Mouse (Mus musculus) CD4-positive, CD25-positive, alpha-beta regulatory T cell, adult 4 months (primary cell): ENCODE results near the gene Pidd1. TPM values are rescaled to one million over a fixed set of nuclear protein-coding genes. Genes with fewer than 3 reads are reported as not detected.
A peak's percentile ranks its signal among the peaks of the same experiment; 100 is the strongest.
"Not testable (repeated sequence)": the region's sequence is repeated elsewhere in the genome, so short reads cannot be mapped to it uniquely, and the experiment has no call there.

ENCODE experiments used
- ATAC-seq: one replicate; pipeline ENCODE4 v1.8.0; 2017
- polyA plus RNA-seq, 2 experiments: library from polyadenylated mRNA; unstranded; fragments of 100-300 nt; shearing (Covaris generic); gene quantifications; one replicate each; pipeline ENCODE4 v1.2.1; 2017

The Pidd1 gene
- polyA plus RNA-seq, 2 experiments from 2014 or later, result 7.1 to 22.1 TPM

- peak; percentile 90 for ATAC-seq
These were observed 29.8 kb downstream of the Pidd1 start, which contains the start of gene Gatd1 for GRCm38 (mm10) chr7:141413809-141414584. Gatd1 (minus strand) TSS chr7:141414136.

- no peak for ATAC-seq
These were observed 30.5 kb downstream of the Pidd1 start for GRCm38 (mm10) chr7:141413331-141413730.

GRCm38 (mm10) chr7:141411667-141412066, 32.2 kb downstream of the Pidd1 start:
- ATAC-seq, result no peak

DNA sequence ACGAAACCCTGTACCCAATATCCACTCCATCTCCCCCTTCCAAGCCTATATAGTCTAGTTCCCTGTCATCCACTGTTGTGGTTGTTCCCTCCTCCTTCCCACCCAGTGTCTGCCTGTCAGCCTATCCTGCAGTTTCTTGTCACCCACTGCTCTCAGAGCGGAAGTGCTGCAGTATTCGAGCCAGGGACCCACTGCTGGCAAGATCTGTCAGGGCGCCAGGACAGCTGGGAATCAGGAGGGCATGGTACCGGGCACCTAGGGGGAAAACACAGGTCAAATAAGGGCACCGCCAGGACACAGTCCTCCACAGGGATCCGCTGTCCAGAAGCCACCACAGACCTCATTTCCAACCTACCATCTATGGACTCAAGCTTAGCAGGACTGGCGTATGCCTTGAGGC, 33.2 kb downstream of the Pidd1 start:
- ATAC-seq, result no peak

DNA sequence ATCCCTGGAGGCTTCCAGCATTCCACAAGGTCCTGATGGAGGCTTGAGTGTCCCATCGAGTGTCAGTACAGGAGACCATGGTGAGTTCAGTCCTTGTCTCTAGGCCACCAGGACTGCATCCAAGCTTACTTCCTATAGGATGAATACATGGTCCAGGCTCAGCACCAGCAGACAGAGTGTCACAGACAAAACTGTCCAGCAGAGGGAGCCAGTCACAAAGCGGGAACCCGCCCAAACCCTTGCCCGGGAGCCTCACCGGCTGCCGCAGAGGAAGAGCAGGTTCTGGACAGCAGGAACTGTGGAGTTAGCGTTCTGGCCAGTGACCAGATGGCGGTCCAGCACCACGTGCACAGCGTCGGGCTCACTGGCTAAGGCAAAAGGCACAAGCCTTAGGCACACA, 35.0 kb downstream of the Pidd1 start:
- peak; percentile 86 for ATAC-seq

DNA sequence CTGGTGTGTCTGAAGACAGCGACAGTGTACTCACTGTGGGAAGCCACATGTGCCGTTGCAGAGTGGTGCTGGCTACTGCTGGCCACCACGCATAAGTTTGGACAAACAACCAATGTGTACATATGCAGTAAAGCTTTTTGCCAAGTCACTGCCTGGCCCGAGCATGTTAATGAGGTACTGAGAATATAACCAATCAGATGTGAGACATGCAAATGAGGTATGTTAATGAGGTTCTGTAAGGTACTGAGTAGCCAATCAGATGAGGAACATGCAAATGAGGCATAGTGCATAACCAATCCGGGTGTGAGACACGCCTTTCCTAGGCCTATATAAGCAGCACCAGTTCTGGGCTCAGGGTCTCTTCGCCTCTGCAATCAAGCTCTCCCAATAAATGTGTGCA, 36.2 kb downstream of the Pidd1 start:
- ATAC-seq, result not testable (repeated sequence)

DNA sequence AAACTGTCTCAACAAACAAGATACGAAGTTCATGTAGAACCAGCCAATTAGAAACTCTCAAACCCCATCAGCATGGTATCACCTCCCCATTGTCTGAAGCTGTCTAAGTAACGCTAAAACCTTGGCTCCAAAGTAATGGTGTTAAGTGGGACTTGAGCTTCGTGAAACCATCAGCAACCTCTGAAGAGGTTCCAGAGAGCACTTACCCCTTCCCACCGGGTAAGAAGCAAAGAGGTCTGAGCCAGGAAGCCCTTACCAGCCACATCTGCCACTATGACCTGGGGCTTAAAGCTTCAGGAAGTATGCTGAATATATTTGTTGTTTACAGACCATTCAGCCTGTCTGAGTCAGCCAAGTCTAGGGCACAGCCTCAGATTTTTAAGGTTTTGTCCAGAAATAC, 38.4 kb downstream of the Pidd1 start:
- ATAC-seq, result no peak

DNA sequence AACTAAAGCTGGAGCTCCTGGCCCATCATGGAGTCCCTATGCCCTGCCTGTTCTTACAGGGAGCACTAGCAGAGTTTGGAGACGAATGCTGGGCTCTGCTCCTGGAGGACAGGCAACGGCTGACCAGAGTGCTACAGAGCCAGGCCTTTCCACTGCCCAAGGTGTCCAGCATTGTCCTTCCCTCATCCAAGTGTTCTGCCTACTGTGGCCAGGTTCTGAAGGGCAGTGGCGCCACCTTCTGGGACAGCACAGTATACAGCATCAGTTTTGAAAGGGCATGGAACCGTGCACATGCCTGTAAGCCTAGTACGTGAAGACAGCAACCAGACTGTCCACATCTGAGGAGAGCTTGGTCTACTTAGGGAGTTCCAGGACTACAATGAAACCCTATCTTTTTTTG, 40.5 kb downstream of the Pidd1 start:
- ATAC-seq, result peak; percentile 62

- ATAC-seq, result no peak
These were observed 48.5 kb downstream of the Pidd1 start for GRCm38 (mm10) chr7:141395348-141395747.

GRCm38 (mm10) chr7:141394771-141395170, 49.1 kb downstream of the Pidd1 start:
- no peak for ATAC-seq

DNA sequence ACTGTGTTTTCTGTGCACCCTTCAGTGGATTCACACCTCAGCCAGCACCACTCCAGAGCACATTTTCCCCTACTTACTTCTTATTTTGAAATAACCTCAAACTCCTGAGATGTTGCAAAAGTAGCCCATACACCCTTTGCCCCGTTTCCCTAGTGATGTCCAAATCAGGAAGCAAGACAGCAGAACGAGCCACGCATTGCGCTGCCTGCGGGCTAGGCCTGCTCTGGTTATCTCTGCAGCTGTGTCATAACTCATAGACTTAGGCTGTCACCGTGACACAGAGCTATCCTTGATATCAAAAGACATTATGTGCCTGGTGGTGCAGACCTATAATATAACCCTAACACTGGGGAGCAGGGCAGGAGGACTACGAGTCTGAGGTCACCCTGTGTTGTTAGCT, 49.7 kb downstream of the Pidd1 start:
- ATAC-seq, result no peak

DNA sequence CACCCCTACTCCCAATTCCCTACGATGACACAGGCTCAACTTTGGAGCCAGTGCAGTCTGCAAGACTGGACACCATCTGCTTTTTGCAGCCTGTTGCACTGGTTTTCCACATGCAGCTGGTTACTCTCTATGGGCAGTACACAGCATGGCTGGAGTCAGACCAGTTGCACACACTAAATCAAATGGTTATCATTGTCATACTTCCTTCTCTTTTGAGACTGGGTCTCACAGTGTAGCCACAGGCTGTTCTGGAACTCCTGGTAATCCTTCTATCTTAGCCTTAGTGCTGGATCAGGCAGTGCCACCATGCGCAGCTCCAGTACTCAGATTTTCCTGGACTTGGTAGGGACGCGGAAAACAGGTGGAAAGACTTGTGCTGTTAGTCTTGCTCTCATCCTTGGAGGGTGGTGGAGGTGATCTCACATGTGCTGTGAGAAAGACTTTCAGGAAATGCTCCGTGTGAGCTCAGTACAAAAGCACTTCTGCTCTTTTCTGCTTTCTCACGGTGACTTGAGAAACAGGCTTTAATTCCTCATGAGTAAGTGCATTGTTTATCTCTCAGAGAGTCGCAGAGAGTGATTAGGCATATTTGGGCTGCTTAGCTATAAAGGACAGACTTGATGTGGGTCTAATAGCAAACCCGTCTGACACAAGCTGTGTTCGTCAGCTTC, 51.1 kb downstream of the Pidd1 start:
- ATAC-seq, result no peak

GRCm38 (mm10) chr7:141391625-141392551, 51.9 kb downstream of the Pidd1 start, which contains the start of gene Taldo1:
Taldo1 (plus strand) TSS chr7:141392199.
- ATAC-seq, result peak; percentile 98

DNA sequence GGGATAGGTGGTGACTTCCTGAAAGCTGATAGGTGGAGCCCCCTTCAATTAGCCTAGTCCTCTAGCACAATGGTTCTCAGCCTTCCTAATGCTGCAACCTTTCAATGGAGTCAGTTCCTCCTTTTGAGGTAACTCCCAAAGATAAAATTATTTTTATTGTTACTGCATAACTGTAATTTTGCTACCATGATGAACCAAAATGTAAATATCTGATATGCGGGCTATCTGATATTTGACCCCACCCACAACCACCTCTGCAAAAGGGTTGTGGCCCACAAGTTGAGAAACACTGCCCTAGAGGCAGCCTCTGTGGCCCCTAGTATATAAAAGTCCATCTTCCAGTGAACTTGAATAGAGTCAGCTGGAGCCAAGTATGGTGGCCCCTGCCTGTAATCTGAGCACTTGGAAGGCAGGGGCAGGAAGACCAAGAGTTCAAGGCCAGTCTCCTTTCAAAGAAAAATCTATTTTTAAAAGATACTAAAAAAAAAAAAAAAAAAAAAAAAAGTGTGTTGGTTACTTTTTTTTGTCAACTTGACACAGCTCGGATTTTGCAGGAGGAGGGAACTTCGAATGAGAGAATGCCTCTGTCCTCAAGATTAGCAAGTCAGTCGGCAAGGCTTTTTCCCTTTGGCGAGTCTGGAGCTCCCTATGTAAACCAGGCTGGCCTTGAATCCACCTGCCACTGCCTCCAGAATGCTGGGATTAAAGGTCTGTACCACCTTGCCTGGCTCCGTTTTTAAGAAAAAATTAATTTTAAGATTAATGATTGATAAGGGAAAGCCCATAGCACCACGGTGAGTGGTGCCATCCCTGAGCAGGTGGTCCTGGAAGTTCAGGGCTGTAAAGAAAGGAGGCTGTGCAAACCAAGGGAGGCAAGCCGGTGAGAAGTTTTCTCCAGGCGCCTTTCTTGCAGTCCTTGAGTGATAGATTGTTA, 53.2 kb downstream of the Pidd1 start:
- ATAC-seq, result no peak

GRCm38 (mm10) chr7:141388487-141389109, 55.2 kb downstream of the Pidd1 start:
- ATAC-seq, result no peak

Other genes with a start within 250 kb of the Pidd1 start
- 1 to 10 TPM; 2.2 to 4.5 TPM for gene Lrrc56, start 249.9 kb downstream of the Pidd1 start, polyA plus RNA-seq
- 1 to 10 TPM; 8.5 to 9.6 TPM for gene Lmntd2, start 229.9 kb downstream of the Pidd1 start, polyA plus RNA-seq
- 10 to 100 TPM; 14.2 to 15.9 TPM for gene Rassf7, start 228.2 kb downstream of the Pidd1 start, polyA plus RNA-seq
- gene Phrf1, start 215.2 kb downstream of the Pidd1 start, polyA plus RNA-seq, result 10 to 100 TPM; 45.3 to 54.8 TPM
- 100 to 1,000 TPM; 119 to 231 TPM for gene Irf7, start 177.5 kb downstream of the Pidd1 start, polyA plus RNA-seq
- not detected for gene Cdhr5, start 167.2 kb downstream of the Pidd1 start, polyA plus RNA-seq
- gene Sct, start 164.9 kb downstream of the Pidd1 start, polyA plus RNA-seq, result not detected
- gene Drd4, start 152.0 kb downstream of the Pidd1 start, polyA plus RNA-seq, result not detected
- 10 to 100 TPM; 24.5 to 29.1 TPM for gene Deaf1, start 116.3 kb downstream of the Pidd1 start, polyA plus RNA-seq
- gene Tmem80, start 116.3 kb downstream of the Pidd1 start, polyA plus RNA-seq, result 10 to 100 TPM; 28.5 to 52.5 TPM
- not detected for gene Eps8l2, start 105.1 kb downstream of the Pidd1 start, polyA plus RNA-seq
- 100 to 1,000 TPM; 309 to 337 TPM for gene Taldo1, start 51.8 kb downstream of the Pidd1 start, polyA plus RNA-seq
- 100 to 1,000 TPM; 106 to 109 TPM for gene Gatd1, start 29.9 kb downstream of the Pidd1 start, polyA plus RNA-seq
- gene Cend1, start 14.5 kb downstream of the Pidd1 start, polyA plus RNA-seq, result not detected
- gene Slc25a22, start 6.1 kb downstream of the Pidd1 start, polyA plus RNA-seq, result 10 to 100 TPM; 41.4 to 60.0 TPM
- 1,000 to 10,000 TPM; 2,718 to 3,399 TPM for gene Rplp2, start 3.3 kb upstream of the Pidd1 start, polyA plus RNA-seq
- 10 to 100 TPM; 66.1 to 92.2 TPM for gene Pnpla2, start 11.2 kb upstream of the Pidd1 start, polyA plus RNA-seq
- not detected for gene Cracr2b, start 17.1 kb upstream of the Pidd1 start, polyA plus RNA-seq
- gene Cd151, start 23.4 kb upstream of the Pidd1 start, polyA plus RNA-seq, result 10 to 100 TPM in 1 of 2 experiments, 1 to 10 TPM in 1; 7.8 to 12.0 TPM
- gene Polr2l, start 31.1 kb upstream of the Pidd1 start, polyA plus RNA-seq, result 10 to 100 TPM; 19.4 to 20.8 TPM
- 1 to 10 TPM; 1.3 to 1.5 TPM for gene Tspan4, start 31.2 kb upstream of the Pidd1 start, polyA plus RNA-seq
- gene Chid1, start 95.8 kb upstream of the Pidd1 start, polyA plus RNA-seq, result 10 to 100 TPM; 21.9 to 23.4 TPM
- 10 to 100 TPM; 16.6 to 17.1 TPM for gene Ap2a2, start 118.1 kb upstream of the Pidd1 start, polyA plus RNA-seq
- gene Muc6, start 211.3 kb upstream of the Pidd1 start, polyA plus RNA-seq, result under 1 TPM; 0.28 to 0.37 TPM
- gene Muc2, start 246.3 kb upstream of the Pidd1 start, polyA plus RNA-seq, result not detected